Mouse (Mus musculus) lung, embryonic 14.5 days (tissue): ENCODE results near the gene Nrarp. TPM values are rescaled to one million over a fixed set of nuclear protein-coding genes. Genes with fewer than 3 reads are reported as not detected.

ENCODE experiments used
- ATAC-seq: fragments of 200-750 bp; cut with Nextera tagmentation; 2 replicates; pipeline ENCODE4 v1.8.0; 2017; ENCODE audit warnings: mild to moderate bottlenecking, moderate TSS enrichment, moderate library complexity; ENCODE audit not compliant: insufficient read depth
- DNase-seq: peaks from one replicate; pipeline ENCODE4 v3.0.0-alpha.2; 2015
- H3K27ac ChIP-seq: fragments of 300-500 bp; sonication (generic); 2 replicates; pipeline ENCODE4 v1.5.1; 2014; ENCODE audit warnings: low read depth, mild to moderate bottlenecking, moderate library complexity
- H3K27me3 ChIP-seq: fragments of 300-500 bp; sonication (generic); 2 replicates; pipeline ENCODE4 v1.6.1; 2014; ENCODE audit warnings: low read length, control low read depth; ENCODE audit not compliant: insufficient read depth
- H3K36me3 ChIP-seq: fragments of 300-500 bp; sonication (generic); 2 replicates; pipeline ENCODE4 v1.6.1; 2014; ENCODE audit warnings: control low read depth; ENCODE audit not compliant: insufficient read depth
- H3K4me1 ChIP-seq: fragments of 300-500 bp; sonication (generic); 2 replicates; pipeline ENCODE4 v1.6.1; 2014; ENCODE audit warnings: antibody characterized with exemption, control low read depth; ENCODE audit not compliant: insufficient read depth
- H3K4me2 ChIP-seq: fragments of 300-500 bp; sonication (generic); 2 replicates; pipeline ENCODE4 v1.6.1; 2014; ENCODE audit warnings: mild to moderate bottlenecking
- H3K4me3 ChIP-seq: fragments of 300-500 bp; sonication (generic); 2 replicates; pipeline ENCODE4 v1.5.1; 2014; ENCODE audit warnings: low read depth, low read length
- H3K9ac ChIP-seq: fragments of 300-500 bp; sonication (generic); 2 replicates; pipeline ENCODE4 v1.6.1; 2014
- H3K9me3 ChIP-seq: fragments of 300-500 bp; sonication (generic); 2 replicates; pipeline ENCODE4 v1.6.1; 2016; ENCODE audit warnings: low read depth, low read length, control low read depth
- CTCF ChIP-seq: IDR thresholded peaks from 2 replicates; pipeline ENCODE4 v1.5.1; 2016; ENCODE audit warnings: antibody characterized with exemption, low read depth
- WGBS: fragments of 180-500 bp; shearing (Covaris S2); extraction: QIAGEN DNeasy Blood & Tissue Kit; methylation state at CpG from one replicate; pipeline ENCODE4 v1.1.7; 2014; 5-methylcytosine and 5-hydroxymethylcytosine counted together
- polyA plus RNA-seq: library from polyadenylated mRNA; unstranded; fragments of >200 nt; fragmentation: Nextera tagmentation; extraction: Ambion mirVana; gene quantifications from 2 replicates; pipeline ENCODE4 v1.2.1, GENCODE M21; 2014

Nrarp gene
- polyA plus RNA-seq, 1 experiment from 2014 or later: 14.9 TPM

- H3K27ac ChIP-seq: no peak overlapping the region
- ATAC-seq (no peak), DNase-seq (no peak)
- H3K9me3 ChIP-seq: no peaks in the 10 kb centered on the region
- H3K27me3 ChIP-seq: no peaks in the 10 kb centered on the region
- H3K4me1 ChIP-seq: no peaks in the 10 kb centered on the region
- no peak overlapping the region for H3K9ac ChIP-seq
- H3K36me3 ChIP-seq: no peaks in the 10 kb centered on the region
- H3K4me3 ChIP-seq: no peak overlapping the region
- no peak for TF ChIP-seq CTCF
- no peak overlapping the region for H3K4me2 ChIP-seq
- 58% methylated on average over 2 of the region's 2 CpGs for WGBS
These were observed 30.9 kb upstream of the Nrarp start for GRCm38 (mm10) chr2:25149643-25150042.

GRCm38 (mm10) chr2:25151280-25151956 lies 29.1 kb upstream of the Nrarp start:
- H3K36me3 ChIP-seq: no peaks in the 10 kb centered on the region
- H3K9ac ChIP-seq: no peak overlapping the region
- DNase-seq (no peak), ATAC-seq (no peak)
- no peak overlapping the region for H3K4me2 ChIP-seq
- no peaks in the 10 kb centered on the region for H3K27me3 ChIP-seq
- 63% methylated on average over 4 of the region's 4 CpGs for WGBS
- TF ChIP-seq CTCF: no peak
- no peak overlapping the region for H3K4me3 ChIP-seq
- no peak overlapping the region for H3K27ac ChIP-seq
- no peaks in the 10 kb centered on the region for H3K4me1 ChIP-seq
- H3K9me3 ChIP-seq: no peaks in the 10 kb centered on the region

- H3K27ac ChIP-seq: no peak overlapping the region
- WGBS: 82% methylated on average over 3 of the region's 3 CpGs
These were observed 24.4 kb upstream of the Nrarp start for GRCm38 (mm10) chr2:25156177-25156576.

GRCm38 (mm10) chr2:25156990-25157389 lies 23.6 kb upstream of the Nrarp start:
- WGBS: 51% methylated on average over 2 of the region's 2 CpGs
- Histone ChIP-seq H3K4me2 (no peak overlapping the region), H3K27ac (no peak overlapping the region), H3K9me3 (no peaks in the 10 kb centered on the region), H3K4me3 (no peak overlapping the region), H3K36me3 (no peaks in the 10 kb centered on the region), H3K4me1 (no peaks in the 10 kb centered on the region), H3K9ac (no peak overlapping the region), H3K27me3 (no peaks in the 10 kb centered on the region)
- ATAC-seq (no peak), DNase-seq (no peak)
- peak; percentile 51 for TF ChIP-seq CTCF

More at GRCm38 (mm10) chr2:25156177-25156576, 24.4 kb upstream of the Nrarp start:
- Histone ChIP-seq H3K4me3 (no peak overlapping the region), H3K36me3 (no peaks in the 10 kb centered on the region), H3K9me3 (no peaks in the 10 kb centered on the region), H3K4me1 (no peaks in the 10 kb centered on the region), H3K9ac (no peak overlapping the region), H3K4me2 (no peak overlapping the region), H3K27me3 (no peaks in the 10 kb centered on the region)
- DNase-seq: no peak
- no peak for ATAC-seq
- TF ChIP-seq CTCF: no peak

- Histone ChIP-seq H3K9ac (no peak overlapping the region), H3K4me3 (no peak overlapping the region), H3K27me3 (no peaks in the 10 kb centered on the region), H3K9me3 (no peaks in the 10 kb centered on the region), H3K4me1 (peaks cover 2% of the 10 kb centered on the region; the same call in 1 of the 2 replicates), H3K4me2 (no peak overlapping the region), H3K27ac (no peak overlapping the region), H3K36me3 (no peaks in the 10 kb centered on the region)
- ATAC-seq (no peak), DNase-seq (peak; percentile 72)
- peak; percentile 68 for TF ChIP-seq CTCF
- WGBS: 40% methylated on average over 2 of the region's 2 CpGs
These were observed 22.9 kb upstream of the Nrarp start for GRCm38 (mm10) chr2:25157655-25158054.

- peak; percentile 39; the same call in 1 of the 2 replicates for ATAC-seq
- Histone ChIP-seq H3K36me3 (no peaks in the 10 kb centered on the region), H3K4me1 (peaks cover 15% of the 10 kb centered on the region), H3K27ac (peak overlapping the region; percentile 84), H3K9me3 (no peaks in the 10 kb centered on the region), H3K4me2 (peak overlapping the region; percentile 78), H3K4me3 (peak overlapping the region; percentile 47), H3K9ac (peak overlapping the region; percentile 63), H3K27me3 (no peaks in the 10 kb centered on the region; the same call in 1 of the 2 replicates)
- TF ChIP-seq CTCF: no peak
- WGBS: 15% methylated on average over 4 of the region's 4 CpGs
- DNase-seq: peak; percentile 49
These were observed 13.1 kb upstream of the Nrarp start for GRCm38 (mm10) chr2:25167481-25167880.

GRCm38 (mm10) chr2:25167919-25168664 lies 12.5 kb upstream of the Nrarp start:
- ATAC-seq: peak; percentile 79
- WGBS: under 1% methylated on average over 37 of the region's 41 CpGs

More at GRCm38 (mm10) chr2:25167919-25168664, 12.5 kb upstream of the Nrarp start:
- DNase-seq: peak; percentile 86
- Histone ChIP-seq H3K4me3 (peak overlapping the region; percentile 47), H3K27me3 (no peaks in the 10 kb centered on the region; the same call in 1 of the 2 replicates), H3K9me3 (no peaks in the 10 kb centered on the region), H3K4me2 (peak overlapping the region; percentile 78), H3K9ac (peak overlapping the region; percentile 63), H3K27ac (peak overlapping the region; percentile 84), H3K36me3 (no peaks in the 10 kb centered on the region), H3K4me1 (peaks cover 9% of the 10 kb centered on the region; the same call in 1 of the 2 replicates)
- TF ChIP-seq CTCF: no peak
